Mouse (Mus musculus) cerebellum, adult 2 months (tissue): ENCODE results near the gene Morn4.

Source experiments
- CTCF ChIP-seq: fragments of 200-500 bp; IDR thresholded peaks from 2 replicates; pipeline ENCODE4 v1.5.1; 2011; ENCODE audit warnings: low read depth, mild to moderate bottlenecking, control low read depth, low read length, moderate library complexity, borderline replicate concordance; ENCODE audit not compliant: insufficient read depth
- POLR2A ChIP-seq: fragments of 200-500 bp; IDR thresholded peaks from 2 replicates; pipeline ENCODE4 v1.6.1; 2011; ENCODE audit warnings: low read length, control low read depth, borderline replicate concordance; ENCODE audit not compliant: insufficient read depth

GRCm38 (mm10) chr19:42055881-42056280 lies 30.3 kb downstream of the Morn4 start:
- no peak for TF ChIP-seq POLR2A
- TF ChIP-seq CTCF, result no peak
